Mouse (Mus musculus): ENCODE results near the gene Prr12.
"Not testable (repeated sequence)": the region's sequence is repeated elsewhere in the genome, so short reads cannot be mapped to it uniquely, and the experiment has no call there.

DNA sequence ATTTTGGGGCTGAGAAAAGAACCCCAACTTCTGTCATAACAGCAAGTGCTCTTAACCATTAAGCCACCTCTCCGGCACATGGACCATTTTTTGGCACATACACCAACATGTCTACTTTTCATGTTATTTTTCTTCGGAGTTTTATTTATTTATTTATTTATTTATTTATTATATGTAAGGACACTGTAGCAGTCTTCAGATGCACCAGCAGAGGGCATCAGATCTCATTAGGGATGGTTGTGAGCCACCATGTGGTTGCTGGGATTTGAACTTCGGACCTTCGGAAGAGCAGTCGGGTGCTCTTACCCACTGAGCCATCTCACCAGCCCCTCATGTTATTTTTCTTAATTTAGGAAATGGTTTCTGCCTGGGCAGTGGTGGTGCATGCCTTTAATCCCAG lies 29.0 kb downstream of the Prr12 start:
- peak; percentile 61 for TF ChIP-seq CTCF (IDR thresholded peaks at IDR 0.05; ENCODE audit: low read depth)
- not testable (repeated sequence) for TF ChIP-seq EP300 (optimal IDR thresholded peaks at IDR 0.05)

All from stomach, postnatal 0 days (tissue).